Mouse (Mus musculus) heart, postnatal 0 days (tissue): ENCODE measurements around the gene Txn2. TPM values are rescaled to one million over a fixed set of nuclear protein-coding genes. Genes with fewer than 3 reads are reported as not detected.

Experiments
- ATAC-seq: fragments of 200-750 bp; cut with Nextera tagmentation; 2 replicates; pipeline ENCODE4 v1.8.0; 2017; ENCODE audit warnings: low read depth, moderate number of reproducible peaks, moderate library complexity; ENCODE audit not compliant: insufficient read depth
- DNase-seq: peaks from one replicate; pipeline ENCODE4 v3.0.0-alpha.2; 2016; ENCODE audit warnings: low spot score
- H3K27ac ChIP-seq: fragments of 300-500 bp; sonication (generic); 2 replicates; pipeline ENCODE4 v1.5.1; 2014; ENCODE audit warnings: low read depth, mild to moderate bottlenecking
- H3K27me3 ChIP-seq: fragments of 300-500 bp; sonication (generic); 2 replicates; pipeline ENCODE4 v1.6.1; 2014; ENCODE audit warnings: low read length, mixed read lengths; ENCODE audit not compliant: control insufficient read depth, insufficient read depth
- H3K36me3 ChIP-seq: fragments of 300-500 bp; sonication (generic); replicated peaks from 2 replicates; pipeline ENCODE4 v1.6.1; 2014; ENCODE audit warnings: low read length, mixed read lengths; ENCODE audit not compliant: control insufficient read depth, insufficient read depth
- H3K4me1 ChIP-seq: fragments of 300-500 bp; sonication (generic); 2 replicates; pipeline ENCODE4 v1.6.1; 2014; ENCODE audit warnings: antibody characterized with exemption; ENCODE audit not compliant: control insufficient read depth, insufficient read depth
- H3K4me2 ChIP-seq: fragments of 300-500 bp; sonication (generic); 2 replicates; pipeline ENCODE4 v1.6.1; 2014; ENCODE audit warnings: low read depth, mild to moderate bottlenecking, low read length, moderate library complexity
- H3K4me3 ChIP-seq: fragments of 300-500 bp; sonication (generic); 2 replicates; pipeline ENCODE4 v1.5.1; 2014; ENCODE audit warnings: low read depth, low read length
- H3K9ac ChIP-seq: fragments of 300-500 bp; sonication (generic); replicated peaks from 2 replicates; pipeline ENCODE4 v1.6.1; 2014; ENCODE audit warnings: low read depth, low read length, mixed read lengths
- H3K9me3 ChIP-seq: fragments of 300-500 bp; sonication (generic); replicated peaks from 2 replicates; pipeline ENCODE4 v1.6.1; 2016; ENCODE audit warnings: low read length; ENCODE audit not compliant: control insufficient read depth
- CTCF ChIP-seq: IDR thresholded peaks from 2 replicates; pipeline ENCODE4 v1.5.1; 2016; ENCODE audit warnings: antibody characterized with exemption, control low read depth, low read depth
- EP300 ChIP-seq: IDR thresholded peaks from 2 replicates; pipeline ENCODE4 v1.6.1; 2016; ENCODE audit warnings: antibody characterized with exemption, low read depth
- WGBS: fragments of 180-500 bp; shearing (Covaris S2); extraction: QIAGEN DNeasy Blood & Tissue Kit; methylation state at CpG from one replicate; pipeline ENCODE4 v1.1.7; 2014; 5-methylcytosine and 5-hydroxymethylcytosine counted together
- polyA plus RNA-seq: library from polyadenylated mRNA; unstranded; fragments of >200 nt; fragmentation: Nextera tagmentation; extraction: Ambion mirVana; gene quantifications from 2 replicates; pipeline ENCODE4 v1.2.1, GENCODE M21; 2015
- total RNA-seq: library from RNA; depleted of rRNA; stranded (reverse); fragments of >200 nt; gene quantifications from 2 replicates; pipeline ENCODE4 v1.2.3, GENCODE M21; 2014; ENCODE audit warnings: low replicate concordance; rRNA removed

The Txn2 gene
- total RNA-seq (72.2 and 106 TPM in 2 replicates), polyA plus RNA-seq (317 and 322 TPM in 2 replicates)

DNA sequence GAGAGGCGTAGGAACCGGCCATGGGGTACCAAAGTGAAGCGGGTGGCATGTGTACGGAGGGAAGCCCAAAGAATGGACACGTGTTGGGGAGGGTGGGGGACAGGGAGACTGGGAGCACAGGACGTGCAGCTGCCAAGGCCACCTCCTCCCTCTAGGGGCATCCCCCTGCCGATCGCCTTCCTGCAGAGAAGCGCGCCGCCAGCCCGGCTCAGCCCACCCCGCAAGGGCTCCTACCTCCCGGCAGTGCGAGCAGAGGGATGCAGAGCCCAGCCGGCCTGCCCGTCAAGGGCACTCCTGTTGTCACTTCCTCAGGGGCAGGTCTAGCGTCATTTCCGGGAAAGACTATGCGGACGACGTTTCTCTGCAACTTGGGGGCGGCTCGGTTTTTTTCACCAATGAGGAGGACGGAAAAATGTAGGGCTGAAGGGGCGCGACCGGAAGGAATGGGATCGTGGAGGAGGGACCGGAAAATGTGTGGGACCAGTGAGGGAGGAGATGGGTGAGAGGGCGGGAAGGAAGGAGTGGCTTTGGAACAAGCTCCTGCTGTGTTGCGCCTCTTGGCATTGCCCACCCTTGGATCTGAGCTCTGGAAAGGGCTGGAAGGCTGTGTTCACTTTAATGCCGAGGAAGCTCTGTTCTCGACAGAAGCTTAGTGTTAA lies at the start of gene Txn2:
Gene Txn2, minus strand, starts transcription at position 334 of the 659 bp plus-strand sequence.
- peak within 1 kb of the TSS; percentile 74 for H3K4me3 ChIP-seq
- H3K36me3 ChIP-seq, result peaks cover 29% of the 10 kb centered on the region
- H3K4me1 ChIP-seq, result peaks cover 23% of the 10 kb centered on the region
- H3K4me2 ChIP-seq, result peak within 1 kb of the TSS; percentile 68
- H3K27ac ChIP-seq, result peak within 1 kb of the TSS; percentile 95
- peak; percentile 45; the same call in 1 of the 2 replicates for TF ChIP-seq EP300
- TF ChIP-seq CTCF, result no peak
- DNase-seq, result peak; percentile 100
- WGBS, result under 1% methylated on average over 34 of the region's 34 CpGs
- H3K9me3 ChIP-seq, result no peaks in the 10 kb centered on the region
- peak; percentile 93 for ATAC-seq
- peak within 1 kb of the TSS; percentile 64 for H3K9ac ChIP-seq
- no peaks in the 10 kb centered on the region for H3K27me3 ChIP-seq

- H3K4me2 ChIP-seq, result no peak overlapping the region
- DNase-seq, result no peak
- peaks cover 7% of the 10 kb centered on the region; the same call in 1 of the 2 replicates for H3K27me3 ChIP-seq
- no peak overlapping the region for H3K4me3 ChIP-seq
- no peaks in the 10 kb centered on the region for H3K9me3 ChIP-seq
- H3K9ac ChIP-seq, result no peak overlapping the region
- 24% methylated on average over 3 of the region's 3 CpGs for WGBS
- TF ChIP-seq EP300 (no peak), CTCF (no peak)
- H3K27ac ChIP-seq, result no peak overlapping the region
- ATAC-seq, result no peak
- H3K4me1 ChIP-seq, result no peaks in the 10 kb centered on the region
- H3K36me3 ChIP-seq, result no peaks in the 10 kb centered on the region
Observed at GRCm38 (mm10) chr15:77977663-77978062, 48.9 kb upstream of the Txn2 start.

DNA sequence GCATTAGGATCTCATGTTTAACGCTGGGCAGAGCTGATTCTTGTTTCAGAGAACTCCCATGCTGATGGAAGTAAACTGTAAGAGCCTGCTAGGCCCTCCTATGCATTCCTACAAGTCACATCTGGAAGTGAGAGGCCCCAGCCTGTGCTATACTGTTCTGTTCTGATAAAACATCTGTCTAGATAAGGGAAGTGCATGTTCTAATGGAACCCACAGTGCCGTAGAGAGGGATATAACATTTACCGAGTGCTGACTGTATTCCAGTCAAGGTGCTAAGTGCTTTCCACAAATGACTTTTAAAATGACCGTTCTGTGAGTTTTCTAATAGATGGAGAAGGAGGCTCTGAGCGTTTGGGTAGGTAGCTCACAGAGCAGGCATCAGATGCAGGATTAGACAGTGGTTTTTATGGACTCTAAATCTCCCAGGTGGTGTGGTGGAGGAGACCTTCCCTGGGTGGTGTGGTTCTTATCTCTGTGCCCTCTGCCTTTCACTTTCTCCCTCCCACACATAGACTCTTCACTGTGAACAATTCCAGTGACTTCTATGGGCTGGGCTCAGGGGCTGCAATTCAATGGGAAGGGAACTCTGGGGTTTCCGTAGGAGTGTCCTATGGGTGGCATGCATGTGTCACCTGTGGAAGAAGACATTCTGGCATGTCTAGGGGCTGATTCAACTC lies 45.5 kb upstream of the Txn2 start:
- no peak overlapping the region for H3K4me3 ChIP-seq

GRCm38 (mm10) chr15:77970470-77971292 lies 41.9 kb upstream of the Txn2 start, which contains the start of gene Eif3d:
Gene Eif3d (minus strand): TSS chr15:77970813.
- Histone ChIP-seq H3K9me3 (no peaks in the 10 kb centered on the region), H3K36me3 (peaks cover 30% of the 10 kb centered on the region), H3K9ac (peak within 1 kb of the TSS; percentile 96), H3K4me3 (peak within 1 kb of the TSS; percentile 87), H3K27me3 (no peaks in the 10 kb centered on the region), H3K4me2 (peak within 1 kb of the TSS; percentile 92), H3K4me1 (peaks cover 15% of the 10 kb centered on the region; the same call in 1 of the 2 replicates), H3K27ac (peak within 1 kb of the TSS; percentile 99)
- TF ChIP-seq CTCF (no peak), EP300 (peak; percentile 78)
- under 1% methylated on average over 72 of the region's 72 CpGs for WGBS
- peak; percentile 88 for ATAC-seq
- peak; percentile 97 for DNase-seq

More for the DNA sequence above, 45.5 kb upstream of the Txn2 start:
- 55% methylated on average over 6 of the region's 6 CpGs for WGBS
- H3K4me1 ChIP-seq, result peaks cover 11% of the 10 kb centered on the region; the same call in 1 of the 2 replicates
- no peaks in the 10 kb centered on the region for H3K9me3 ChIP-seq
- no peak overlapping the region for H3K27ac ChIP-seq
- no peaks in the 10 kb centered on the region for H3K36me3 ChIP-seq
- DNase-seq, result no peak
- no peaks in the 10 kb centered on the region for H3K27me3 ChIP-seq
- no peak for ATAC-seq
- TF ChIP-seq EP300 (no peak), CTCF (no peak)
- H3K9ac ChIP-seq, result no peak overlapping the region
- H3K4me2 ChIP-seq, result no peak overlapping the region

DNA sequence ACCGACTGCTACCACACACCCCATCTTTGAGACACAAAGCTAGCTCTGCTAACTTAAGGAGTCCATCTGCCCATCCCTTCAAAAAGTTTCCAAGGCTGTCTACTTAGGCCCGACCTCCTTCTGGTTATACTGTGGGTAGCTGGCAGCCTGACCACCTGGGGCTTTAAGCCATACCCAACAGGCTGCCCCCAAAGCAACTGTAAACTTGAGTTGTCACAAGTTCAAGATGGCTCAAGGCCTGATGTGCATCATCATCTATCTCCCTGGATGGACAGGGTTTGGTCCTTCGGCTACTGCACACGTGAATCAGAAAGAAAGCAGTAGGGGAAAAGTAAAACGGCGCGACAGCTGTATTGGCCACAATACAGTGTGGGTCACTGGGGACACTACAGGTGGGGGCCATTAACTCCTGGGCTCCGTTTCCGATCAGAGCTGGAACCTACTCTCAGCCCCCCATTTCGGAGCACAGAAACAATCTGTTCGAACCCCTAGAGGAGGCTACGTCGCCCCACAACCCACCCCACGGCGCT lies 41.2 kb upstream of the Txn2 start:
- Histone ChIP-seq H3K4me3 (peak overlapping the region; percentile 87), H3K4me2 (peak overlapping the region; percentile 92), H3K36me3 (peaks cover 37% of the 10 kb centered on the region), H3K27me3 (no peaks in the 10 kb centered on the region), H3K4me1 (peaks cover 15% of the 10 kb centered on the region; the same call in 1 of the 2 replicates), H3K27ac (peak overlapping the region; percentile 99), H3K9ac (peak overlapping the region; percentile 96), H3K9me3 (no peaks in the 10 kb centered on the region)
- TF ChIP-seq EP300 (no peak), CTCF (no peak)
- DNase-seq (no peak), ATAC-seq (no peak; the same call in none of the 2 replicates)
- WGBS, result under 1% methylated on average over 15 of the region's 15 CpGs
